Mouse (Mus musculus): Measurements from ENCODE around the gene Impg2.

Impg2 gene

DNA sequence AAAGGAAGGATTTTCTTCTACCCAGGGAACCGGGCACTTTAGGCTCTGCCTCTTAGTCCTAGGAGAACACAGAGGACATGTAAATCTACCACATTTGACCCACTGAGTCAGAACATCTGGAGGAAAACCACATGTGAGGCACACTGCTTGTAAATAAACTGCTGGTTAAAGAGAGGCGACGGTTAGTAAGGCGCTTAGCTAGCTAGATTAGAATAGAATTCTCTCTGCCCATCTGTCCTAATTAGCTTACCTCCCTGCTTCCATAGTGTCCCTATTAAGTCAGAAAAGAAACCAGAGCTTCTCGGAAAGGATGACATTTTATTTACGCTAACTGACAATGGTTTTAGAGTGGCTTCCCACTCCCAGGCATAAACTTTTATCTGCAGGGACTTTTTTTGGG, at the start of gene Impg2:
Gene Impg2 (plus strand): TSS at position 263 of the 400 bp plus-strand sequence.
- DNase-seq (ENCODE audit: low spot score), result no peak

- DNase-seq (ENCODE audit: low spot score), result no peak
Observed at GRCm38 (mm10) chr16:56163466-56163865, 40.6 kb upstream of the Impg2 start.

DNA sequence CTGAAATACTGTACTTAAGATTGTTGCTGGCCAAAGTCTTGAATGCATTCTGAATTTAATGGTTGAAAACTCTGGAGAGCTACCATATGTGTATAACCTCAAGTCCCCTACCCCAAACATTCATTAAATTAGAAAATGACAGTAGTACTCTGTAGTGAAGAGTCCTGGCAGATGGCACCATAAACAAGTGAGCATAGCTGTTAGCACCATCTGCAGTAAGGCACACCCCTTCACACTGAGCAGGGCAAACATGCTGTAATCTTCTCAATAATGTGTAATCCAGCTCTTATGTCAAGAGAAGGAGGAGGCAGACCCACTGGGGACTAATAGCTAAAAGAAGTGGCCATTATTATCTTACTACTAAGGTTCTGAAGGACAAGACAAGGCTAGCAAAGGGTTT, 33.9 kb upstream of the Impg2 start:
- DNase-seq (ENCODE audit: low spot score), result no peak

DNA sequence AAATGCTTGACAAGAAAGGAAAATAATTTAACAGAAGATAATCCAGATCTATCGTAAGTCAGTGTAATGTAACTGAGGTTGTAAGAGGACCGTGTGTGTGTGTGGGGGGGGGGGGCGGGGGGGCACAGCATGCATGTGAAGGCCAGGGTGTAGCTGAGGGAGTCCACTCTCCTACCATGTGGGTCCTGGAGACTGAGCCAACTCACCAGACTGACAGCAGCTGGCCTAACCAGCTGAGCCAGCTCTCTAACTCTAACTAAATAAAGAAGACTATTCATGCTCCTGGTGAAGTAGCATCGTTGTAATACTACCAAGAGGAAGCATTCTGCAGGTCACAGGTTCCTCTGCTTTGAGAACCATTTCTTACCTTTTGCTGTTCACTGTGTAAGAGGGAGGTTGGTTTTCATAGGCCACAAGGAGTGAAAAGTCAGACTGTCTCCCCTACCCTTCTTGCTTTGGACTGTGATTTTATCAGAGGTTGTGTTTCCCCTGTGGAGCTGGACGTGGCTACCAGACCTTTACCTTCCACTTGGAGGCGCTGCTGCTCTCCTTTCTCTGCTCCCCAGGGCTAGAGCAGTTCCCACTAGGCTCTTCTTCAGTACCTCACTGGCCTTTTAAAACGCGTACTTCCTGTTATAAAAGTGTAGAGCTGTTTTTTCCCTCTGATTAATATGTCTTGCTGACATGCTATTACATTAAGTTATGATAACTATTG, 28.1 kb upstream of the Impg2 start:
- DNase-seq (ENCODE audit: low spot score), result no peak

DNA sequence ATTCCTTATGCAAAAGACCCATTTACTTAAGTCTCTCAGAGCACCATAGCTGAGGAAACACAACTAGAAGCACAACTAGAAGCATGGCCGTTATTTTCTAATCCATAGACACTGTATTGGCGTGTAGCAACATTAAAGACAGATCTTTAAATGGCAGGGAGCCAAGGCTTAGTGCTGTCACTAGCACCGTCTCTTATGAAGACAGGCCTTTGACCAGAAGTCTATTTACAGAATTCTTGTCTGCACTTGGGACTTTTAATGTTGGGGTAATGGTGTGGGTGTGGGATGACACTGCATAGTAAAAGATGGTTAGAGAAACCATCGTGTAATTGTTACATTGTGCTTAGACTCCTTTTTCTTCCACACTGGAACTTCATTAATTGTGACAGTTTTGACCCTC, 17.2 kb upstream of the Impg2 start:
- no peak for DNase-seq (ENCODE audit: low spot score)

DNA sequence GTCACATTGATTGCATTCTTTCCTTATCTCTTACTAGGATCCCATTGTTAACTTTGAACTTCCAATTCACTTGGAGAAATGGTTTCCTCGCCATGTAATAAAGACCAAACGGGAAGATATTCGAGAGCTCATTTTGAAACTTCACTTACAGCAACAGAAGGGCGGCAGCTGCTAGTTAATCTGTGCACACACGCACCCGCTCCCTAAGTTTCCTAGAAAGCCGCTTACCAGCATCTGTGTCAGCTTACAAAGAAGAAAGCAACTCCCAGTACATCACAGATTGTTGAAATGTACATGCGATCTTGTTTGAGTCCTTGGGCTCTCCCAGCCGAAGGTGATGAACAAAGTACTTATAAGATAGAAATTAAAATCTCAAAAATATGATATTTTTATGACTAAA, 15.9 kb upstream of the Impg2 start:
- DNase-seq (ENCODE audit: low spot score), result no peak

- DNase-seq (ENCODE audit: low spot score), result no peak
Observed at GRCm38 (mm10) chr16:56212740-56213139, 8.6 kb downstream of the Impg2 start.

DNA sequence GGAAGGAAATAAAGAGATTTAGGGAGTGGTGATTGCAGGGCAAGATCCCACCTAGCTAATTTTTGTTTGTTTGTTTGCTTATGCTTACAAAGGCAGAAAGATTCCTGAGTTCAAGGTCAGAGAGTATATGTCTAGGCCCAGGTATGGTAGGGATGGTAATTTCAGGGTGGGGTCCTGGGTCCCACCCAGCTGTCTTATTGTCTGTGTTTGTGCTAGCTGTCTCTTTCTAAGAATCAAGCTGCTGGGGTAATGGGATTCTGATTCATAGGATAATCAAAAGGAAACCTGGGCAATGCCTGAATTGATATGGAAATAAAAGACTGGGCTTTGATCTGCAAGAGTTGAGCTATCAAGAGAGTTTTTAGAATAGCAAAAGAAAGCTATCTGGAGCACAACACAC, 23.6 kb downstream of the Impg2 start:
- DNase-seq (ENCODE audit: low spot score), result no peak

DNA sequence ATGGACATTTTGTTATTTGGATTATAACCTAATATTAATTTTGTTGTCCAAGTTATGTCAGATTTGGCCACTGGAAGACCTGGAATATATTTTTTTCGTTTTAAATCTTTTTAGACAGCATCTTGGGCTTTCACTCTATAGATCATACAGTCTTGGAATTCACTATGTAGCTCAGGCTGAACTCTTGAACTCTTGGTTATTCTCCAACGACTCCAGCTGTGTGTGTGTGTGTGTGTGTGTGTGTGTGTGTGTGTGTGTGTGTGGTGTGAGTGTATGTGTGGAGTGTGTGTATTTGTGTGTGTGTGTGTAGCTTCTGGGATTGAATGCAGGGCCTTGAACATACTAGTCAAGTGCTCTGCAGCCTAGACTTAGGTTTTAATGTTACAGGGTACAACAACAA, 25.3 kb downstream of the Impg2 start:
- no peak for DNase-seq (ENCODE audit: low spot score)

GRCm38 (mm10) chr16:56231300-56231699, 27.2 kb downstream of the Impg2 start:
- peak; percentile 8 for DNase-seq (ENCODE audit: low spot score)

DNA sequence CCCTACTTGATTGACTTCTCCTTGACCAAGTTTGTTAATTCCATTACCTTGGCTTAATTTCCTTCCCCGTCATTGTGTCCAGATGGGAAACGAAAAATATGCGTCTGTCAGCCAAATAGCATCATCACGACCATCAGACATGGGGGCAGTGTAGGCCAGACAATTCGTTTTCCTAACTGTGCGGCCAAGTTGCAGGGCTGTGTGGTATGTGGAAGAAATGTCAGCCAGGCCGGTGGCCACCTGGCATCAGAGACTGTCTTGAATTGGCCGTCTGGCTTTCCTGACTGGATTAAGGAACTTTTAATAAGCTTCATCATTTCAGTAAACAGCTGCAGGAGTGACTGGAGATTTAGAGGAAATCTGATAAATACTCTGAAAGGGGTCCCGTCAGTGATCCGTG, 28.6 kb downstream of the Impg2 start:
- peak; percentile 12 for DNase-seq (ENCODE audit: low spot score)

DNA sequence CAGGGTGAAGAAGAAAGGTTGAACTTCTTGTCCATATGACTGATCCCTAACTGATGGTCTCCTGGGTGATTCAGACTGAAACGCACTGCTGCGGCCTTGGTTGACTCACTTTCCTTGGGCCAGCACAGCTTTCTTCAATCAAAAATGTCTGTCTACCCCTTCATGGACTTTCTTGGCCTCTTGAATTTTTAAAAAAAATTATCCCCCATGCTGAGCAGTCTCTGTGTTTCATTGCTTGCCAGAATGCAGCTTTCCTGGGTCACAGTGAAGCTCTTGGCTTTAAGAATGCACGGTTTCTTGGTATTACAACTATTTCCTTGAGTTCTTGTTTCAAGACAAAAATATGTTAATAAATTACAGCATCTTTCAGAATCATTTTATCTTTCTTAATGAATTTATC, 41.9 kb downstream of the Impg2 start:
- DNase-seq (ENCODE audit: low spot score), result no peak

- DNase-seq (ENCODE audit: low spot score), result no peak
Observed at GRCm38 (mm10) chr16:56273917-56274316, 69.8 kb downstream of the Impg2 start.

DNA sequence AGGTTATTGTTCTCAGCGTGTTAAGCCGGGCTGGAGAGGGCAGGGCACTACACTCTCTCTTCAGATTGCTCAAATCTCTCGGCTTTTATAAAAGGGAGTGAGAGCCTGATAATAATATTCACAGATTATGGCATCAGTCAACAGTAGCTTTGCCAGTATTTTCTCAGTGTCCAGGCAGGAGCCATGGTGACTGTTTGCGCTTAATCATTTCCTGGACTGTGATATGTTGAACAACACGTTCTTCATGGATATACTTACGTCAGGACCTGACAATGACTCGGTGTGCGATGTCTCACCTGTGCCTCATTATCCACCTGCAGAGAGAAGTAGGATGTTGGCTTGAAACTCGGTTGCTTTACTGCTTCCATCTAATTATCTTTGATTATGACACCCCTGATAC, 74.9 kb downstream of the Impg2 start:
- no peak for DNase-seq (ENCODE audit: low spot score)

- DNase-seq (ENCODE audit: low spot score), result no peak
Observed at GRCm38 (mm10) chr16:56279752-56280151, 75.6 kb downstream of the Impg2 start.

GRCm38 (mm10) chr16:56281336-56281735, 77.2 kb downstream of the Impg2 start:
- no peak for DNase-seq (ENCODE audit: low spot score)

GRCm38 (mm10) chr16:56283330-56283729, 79.2 kb downstream of the Impg2 start:
- no peak for DNase-seq (ENCODE audit: low spot score)

DNA sequence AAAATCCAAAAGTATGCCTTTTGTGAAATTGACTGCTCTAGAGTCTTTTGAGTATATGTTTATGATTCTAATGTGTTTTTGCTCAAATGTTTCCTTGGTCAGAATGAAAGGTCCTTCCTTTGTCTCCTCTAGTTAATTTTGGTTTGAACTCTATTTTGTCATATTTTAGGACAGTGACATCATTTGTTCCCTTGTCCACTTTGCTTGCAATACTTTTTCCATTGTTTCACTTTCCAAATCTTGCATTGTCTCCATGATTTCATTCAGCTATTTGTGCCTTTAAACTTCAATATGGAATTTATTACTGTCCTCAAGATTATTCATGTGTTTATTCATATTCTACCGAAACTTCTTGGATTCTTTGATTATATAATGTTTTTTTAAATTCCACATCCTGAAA, 79.8 kb downstream of the Impg2 start:
- DNase-seq (ENCODE audit: low spot score), result no peak

GRCm38 (mm10) chr16:56286076-56286475, 82.0 kb downstream of the Impg2 start:
- DNase-seq (ENCODE audit: low spot score), result no peak

DNA sequence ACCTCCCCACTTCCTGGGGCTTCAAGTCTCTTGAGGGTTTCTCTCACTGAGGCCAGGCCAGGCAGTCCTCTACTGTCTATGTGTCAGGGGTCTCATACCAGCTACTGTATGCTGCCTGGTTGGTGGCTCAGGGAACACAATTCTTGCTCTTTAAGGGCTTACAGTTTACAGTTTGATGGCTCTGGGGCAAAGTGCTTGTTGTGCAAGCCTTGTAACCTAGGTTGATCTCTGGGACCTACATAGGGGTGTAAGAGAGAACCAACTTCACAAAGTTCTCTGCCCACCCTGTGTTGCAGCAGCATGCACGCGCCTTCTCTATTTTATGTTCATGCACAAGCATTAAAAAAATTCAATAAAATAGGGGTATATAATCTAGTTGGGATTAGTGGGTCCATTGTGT, 82.9 kb downstream of the Impg2 start:
- no peak for DNase-seq (ENCODE audit: low spot score)

DNA sequence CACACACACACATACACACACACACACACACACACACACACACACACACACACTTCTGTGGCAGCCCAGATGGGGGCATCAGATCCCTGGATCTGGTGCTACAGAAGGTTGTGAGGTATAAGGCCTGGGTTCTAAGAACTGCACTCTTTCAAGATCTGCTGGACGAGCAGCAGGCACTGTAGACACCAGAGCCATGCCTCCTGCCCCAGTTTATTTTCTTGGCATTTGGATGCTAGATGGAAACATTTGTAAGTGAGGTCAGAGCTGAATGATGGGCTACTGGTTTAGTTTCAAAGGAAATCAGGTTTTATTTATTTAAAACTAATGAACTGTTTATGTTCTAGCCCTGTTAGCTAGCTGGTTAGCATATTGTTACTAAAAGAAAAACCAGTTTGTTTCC, 90.8 kb downstream of the Impg2 start:
- DNase-seq (ENCODE audit: low spot score), result no peak

- DNase-seq (ENCODE audit: low spot score), result peak; percentile 16
Observed at GRCm38 (mm10) chr16:56295888-56296648, 92.0 kb downstream of the Impg2 start.

- DNase-seq (ENCODE audit: low spot score), result no peak
Observed at GRCm38 (mm10) chr16:56298248-56298647, 94.1 kb downstream of the Impg2 start.

DNA sequence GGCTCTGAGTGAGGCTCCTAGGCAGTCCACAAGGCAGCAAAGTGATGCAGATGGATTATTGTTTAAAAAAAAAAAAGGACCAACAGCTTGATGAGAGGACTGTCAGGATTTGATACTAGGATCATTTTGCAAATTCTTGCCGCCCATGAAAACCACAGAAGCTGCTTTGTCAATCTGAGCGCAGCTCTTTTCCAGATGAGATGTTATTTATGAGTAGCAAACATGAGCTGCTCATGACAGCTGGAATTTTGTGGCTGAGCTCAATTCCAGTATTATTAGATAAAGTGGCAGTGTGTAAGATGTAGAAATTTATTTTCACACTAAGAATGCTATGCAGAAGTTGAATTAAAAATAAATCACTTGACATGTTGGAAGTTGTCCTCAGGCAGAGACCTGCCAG, 94.7 kb downstream of the Impg2 start:
- DNase-seq (ENCODE audit: low spot score), result no peak
